Mouse (Mus musculus) embryo, embryonic 10.5 days (tissue): ENCODE results near the gene Naa11.

Experiments
- DNase-seq: peaks from one replicate; pipeline ENCODE4 v3.0.0-alpha.2; 2015; ENCODE audit warnings: low spot score

The Naa11 gene

GRCm38 (mm10) chr5:97392160-97392559 lies at the start of gene Naa11:
Gene Naa11, minus strand, starts transcription at chr5:97392379.
- DNase-seq = no peak

GRCm38 (mm10) chr5:97432512-97432911 lies 40.3 kb upstream of the Naa11 start:
- no peak for DNase-seq

DNA sequence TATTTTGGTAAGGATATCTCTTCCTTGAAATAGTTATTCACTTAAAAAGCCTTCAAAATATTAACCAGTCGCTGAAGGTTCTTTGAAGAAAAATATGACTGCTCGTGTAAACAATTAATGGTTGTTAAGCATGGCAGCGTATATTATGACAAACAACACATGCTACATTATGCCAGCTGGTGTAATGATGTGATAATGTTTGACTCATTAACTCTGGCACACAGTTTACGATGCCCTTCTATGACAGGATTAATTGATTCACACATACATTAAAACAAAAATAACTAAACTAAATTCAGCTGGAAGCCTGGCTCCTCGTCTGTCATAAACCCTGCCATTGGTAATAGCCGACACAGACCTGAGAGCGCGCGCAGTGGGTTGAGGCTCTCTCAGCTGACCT lies 37.8 kb upstream of the Naa11 start:
- no peak for DNase-seq

GRCm38 (mm10) chr5:97421669-97422068 lies 29.5 kb upstream of the Naa11 start:
- no peak for DNase-seq

GRCm38 (mm10) chr5:97417185-97417584 lies 25.0 kb upstream of the Naa11 start:
- DNase-seq = no peak

- no peak for DNase-seq
These were observed 23.7 kb upstream of the Naa11 start for GRCm38 (mm10) chr5:97415837-97416236.

- no peak for DNase-seq
These were observed 21.5 kb upstream of the Naa11 start for GRCm38 (mm10) chr5:97413716-97414115.

DNA sequence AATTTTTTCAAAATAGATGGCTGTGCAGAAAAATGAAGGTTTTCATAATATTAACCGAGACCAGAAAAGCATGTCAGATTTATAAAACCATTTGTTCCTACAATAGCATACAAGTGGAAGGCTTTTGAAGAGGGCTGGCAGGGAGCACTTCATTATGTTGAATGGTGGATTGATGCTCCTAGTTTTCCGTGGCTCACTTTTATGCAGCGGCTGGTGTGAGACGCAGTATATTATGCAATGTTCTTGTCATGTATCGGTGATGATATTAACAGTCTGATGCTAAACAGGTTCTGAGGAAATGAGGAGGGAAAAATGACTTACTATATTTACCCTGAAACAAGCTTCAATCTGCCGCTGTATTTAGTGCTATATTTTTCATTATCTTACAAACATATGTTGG lies 18.0 kb upstream of the Naa11 start:
- no peak for DNase-seq

GRCm38 (mm10) chr5:97409234-97409704 lies 17.1 kb upstream of the Naa11 start:
- DNase-seq = no peak

DNA sequence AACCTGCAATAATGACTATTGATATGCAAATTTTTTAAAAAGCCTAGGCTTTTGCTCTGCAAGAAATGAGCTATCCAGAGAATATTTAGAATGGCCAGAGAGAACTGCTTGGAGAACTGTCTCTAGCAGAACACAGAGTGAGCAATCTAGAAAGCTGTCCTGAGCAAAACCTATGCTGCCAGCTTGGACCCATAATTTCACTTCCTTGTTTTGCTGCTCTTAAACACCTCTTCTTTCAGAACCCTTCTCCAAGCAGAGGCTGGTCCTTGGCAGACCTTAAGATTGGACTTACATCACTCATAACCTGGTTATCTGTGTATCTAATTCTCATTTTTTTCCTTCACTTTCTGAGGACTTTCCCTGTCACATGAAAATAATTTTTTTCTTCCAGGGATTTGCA lies 8.9 kb upstream of the Naa11 start:
- no peak for DNase-seq

DNA sequence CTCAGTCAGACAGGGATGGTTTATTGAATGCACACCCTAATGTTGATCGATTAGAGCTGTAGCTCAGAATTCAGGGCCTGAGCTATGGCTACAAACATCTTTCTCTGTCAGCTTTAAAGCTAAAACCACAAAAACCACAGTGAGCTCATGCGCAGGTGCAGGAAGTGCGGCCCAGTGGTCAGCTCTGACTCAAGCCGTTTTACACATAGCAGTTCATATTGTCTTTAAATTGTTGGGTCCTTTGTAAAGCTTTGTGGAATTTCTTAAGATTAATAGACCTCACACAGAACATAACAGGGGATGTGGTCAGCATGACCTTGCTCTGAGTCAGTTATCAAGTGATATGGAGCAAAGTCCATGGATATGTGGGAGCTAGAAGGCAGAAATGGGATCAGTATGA lies 5.4 kb upstream of the Naa11 start:
- no peak for DNase-seq

- DNase-seq = no peak
These were observed 4.6 kb downstream of the Naa11 start for GRCm38 (mm10) chr5:97387622-97388021.

DNA sequence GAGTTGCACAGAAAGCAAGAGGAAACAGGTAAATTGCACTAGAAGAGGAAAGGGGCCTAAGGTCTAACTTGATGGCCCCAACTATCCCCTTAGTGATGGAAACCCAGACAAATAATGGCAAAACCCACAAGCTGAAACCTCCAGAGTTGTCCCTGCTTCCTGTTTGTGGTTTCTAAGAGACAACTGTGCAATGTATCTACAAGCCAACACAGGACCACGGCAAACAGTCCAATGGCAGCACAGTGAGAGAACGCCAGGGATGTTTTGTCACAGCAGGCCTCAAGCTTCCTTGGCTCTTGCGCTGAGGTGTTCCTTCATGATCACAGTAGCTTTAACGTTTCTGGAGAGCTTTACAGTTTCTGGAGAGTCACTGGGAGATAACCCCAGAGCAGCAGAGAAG lies 7.8 kb downstream of the Naa11 start:
- no peak for DNase-seq

DNA sequence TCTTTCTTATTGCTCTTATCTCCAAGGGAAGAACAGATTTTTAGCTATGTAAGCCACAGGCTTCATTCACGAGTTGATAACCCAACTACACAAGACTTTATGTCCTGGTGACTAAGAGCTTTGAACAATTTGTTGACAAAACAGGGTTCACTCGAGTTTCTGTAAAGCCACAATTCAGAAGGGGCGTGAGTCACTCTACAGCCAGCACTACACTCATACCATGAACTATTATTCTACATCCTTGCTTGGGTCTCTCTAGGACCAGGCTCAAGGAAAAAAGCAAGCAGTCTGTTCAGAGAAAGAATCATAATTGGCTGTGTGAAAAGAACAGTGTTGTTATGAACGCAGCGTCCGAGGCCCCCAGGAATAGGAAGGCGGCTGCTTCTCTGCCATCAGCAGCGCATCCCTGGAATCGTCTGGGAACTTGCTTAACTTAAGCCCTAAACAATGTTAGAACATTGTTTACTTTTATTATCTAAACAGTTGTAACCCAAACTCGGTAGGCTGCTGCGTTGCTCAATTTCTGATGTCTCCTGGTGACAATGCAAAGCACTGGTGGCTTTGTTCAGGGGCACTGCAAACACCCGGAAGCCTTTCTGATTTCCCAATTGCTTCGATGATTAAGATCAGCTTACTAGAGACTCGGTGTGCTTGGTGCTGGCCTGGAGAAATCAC lies 9.5 kb downstream of the Naa11 start:
- no peak for DNase-seq

- peak; percentile 40 for DNase-seq
These were observed 12.2 kb downstream of the Naa11 start for GRCm38 (mm10) chr5:97379976-97380375.

- no peak for DNase-seq
These were observed 27.4 kb downstream of the Naa11 start for GRCm38 (mm10) chr5:97364781-97365180.

GRCm38 (mm10) chr5:97364252-97364651 lies 27.9 kb downstream of the Naa11 start:
- no peak for DNase-seq

GRCm38 (mm10) chr5:97362539-97362938 lies 29.6 kb downstream of the Naa11 start:
- no peak for DNase-seq

DNA sequence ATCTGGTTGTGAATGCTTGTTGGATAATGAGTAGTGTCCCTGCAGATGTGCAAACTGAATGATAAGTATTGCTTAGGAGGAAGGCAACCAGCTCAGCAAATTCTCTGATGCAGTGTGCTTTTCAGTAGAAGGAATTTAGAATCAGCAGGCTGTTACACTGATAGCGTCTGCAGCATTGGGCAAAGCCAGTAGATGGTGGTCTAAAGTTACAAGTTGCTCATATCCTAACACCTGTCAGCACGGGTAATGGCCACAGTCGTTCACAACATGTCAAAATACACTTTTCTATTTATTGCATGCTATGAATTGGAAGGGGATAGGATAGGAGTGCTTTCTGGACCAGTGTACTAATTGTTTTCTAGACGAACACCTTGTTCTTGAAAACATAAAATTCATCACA lies 33.1 kb downstream of the Naa11 start:
- no peak for DNase-seq

DNA sequence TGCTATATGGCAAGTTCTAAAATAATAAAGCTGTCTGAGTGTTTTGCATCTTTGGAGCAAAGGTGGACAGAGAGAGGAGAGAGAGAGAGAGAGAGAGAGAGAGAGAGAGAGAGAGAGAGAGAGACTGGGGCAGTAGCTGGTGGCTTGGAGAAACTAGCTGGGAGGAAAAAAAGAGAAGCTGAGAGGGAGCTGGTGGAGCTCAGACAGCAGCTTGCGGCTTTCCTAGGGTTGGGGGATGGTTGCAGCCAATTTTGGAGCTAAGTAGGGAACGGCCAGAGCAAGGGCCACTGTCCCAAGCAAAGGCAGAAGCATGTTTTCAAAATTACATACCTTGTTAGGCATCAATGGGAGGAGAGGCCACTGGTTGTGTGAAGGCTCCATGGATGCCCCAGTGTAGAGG lies 36.0 kb downstream of the Naa11 start:
- DNase-seq = no peak

DNA sequence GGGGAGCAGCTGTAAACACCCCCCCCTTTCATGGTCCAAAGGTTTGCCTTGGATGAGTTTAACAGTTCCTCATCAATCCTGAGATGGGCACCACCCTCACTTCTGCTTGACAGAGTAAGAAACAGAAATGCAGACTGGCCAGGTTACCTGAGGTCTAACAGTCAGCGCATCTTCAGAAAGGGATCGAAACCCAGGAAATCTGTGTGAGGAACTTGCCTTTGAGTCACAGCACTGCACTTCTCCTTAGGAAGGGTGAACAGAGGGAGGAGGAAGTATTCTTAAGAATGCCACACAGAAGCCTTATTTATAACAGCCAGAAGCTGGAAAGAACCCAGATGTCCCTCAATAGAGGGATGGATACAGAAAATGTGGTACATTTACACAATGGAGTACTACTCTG lies 37.0 kb downstream of the Naa11 start:
- no peak for DNase-seq

DNA sequence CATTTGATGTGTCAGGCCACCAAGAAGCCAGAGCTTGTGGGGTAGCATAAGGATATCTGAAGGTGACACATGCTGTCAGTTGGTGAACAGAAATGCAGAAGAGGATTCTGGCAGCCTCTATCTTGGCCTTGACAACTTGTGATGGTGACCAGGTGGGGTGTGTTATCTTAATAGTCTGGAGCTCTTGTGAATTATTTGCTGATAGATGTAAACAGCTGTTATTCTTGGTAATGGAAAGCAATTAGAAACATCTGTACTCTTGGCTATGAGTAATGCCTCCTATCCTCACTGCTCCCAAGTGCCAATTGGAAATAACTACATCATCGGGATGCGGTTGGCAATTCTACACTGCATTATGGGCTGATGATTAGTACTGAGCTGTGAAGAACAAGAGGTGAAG lies 43.4 kb downstream of the Naa11 start:
- DNase-seq = no peak

- DNase-seq = no peak
These were observed 43.9 kb downstream of the Naa11 start for GRCm38 (mm10) chr5:97348310-97348709.

- no peak for DNase-seq
These were observed 46.4 kb downstream of the Naa11 start for GRCm38 (mm10) chr5:97345732-97346253.
